Mouse (Mus musculus) lung, adult 2 months (tissue): Measurements from ENCODE around the gene Defb28.

ENCODE experiments used
- CTCF ChIP-seq: fragments of 200-500 bp; IDR thresholded peaks from 2 replicates; pipeline ENCODE4 v1.5.1; 2011; ENCODE audit warnings: mild to moderate bottlenecking, low read length, control low read depth; ENCODE audit not compliant: insufficient read depth
- POLR2A ChIP-seq: fragments of 200-500 bp; IDR thresholded peaks from 2 replicates; pipeline ENCODE4 v1.6.1; 2011; ENCODE audit warnings: low read depth, mild to moderate bottlenecking, control low read depth, low read length, borderline replicate concordance; ENCODE audit errors: extremely low read depth

GRCm38 (mm10) chr2:152472434-152472833 lies 45.6 kb upstream of the Defb28 start:
- TF ChIP-seq CTCF (no peak), POLR2A (no peak)
